Comparison of ENCODE assay signal across 10 mouse cellular contexts in the genomic region with DNA sequence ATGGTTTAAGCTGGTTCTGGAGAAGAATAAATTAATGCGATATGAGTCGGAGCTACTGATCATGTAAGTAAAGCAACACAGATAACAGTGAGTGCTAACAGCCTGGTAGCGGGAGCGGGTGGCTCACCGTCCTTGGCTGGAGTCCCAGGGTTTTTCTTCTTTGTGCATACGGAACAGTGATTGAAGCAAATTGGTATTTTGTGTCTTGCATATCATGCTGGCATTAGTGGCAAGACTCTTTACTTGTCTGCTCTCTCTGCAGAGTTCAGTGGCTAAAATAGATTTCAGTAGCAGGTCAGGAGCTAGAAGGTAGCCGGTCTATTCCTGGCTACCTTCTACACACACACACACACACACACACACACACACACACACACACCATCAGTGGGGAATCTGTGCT. TPM values are rescaled to one million over a fixed set of nuclear protein-coding genes. Genes with fewer than 3 reads are reported as not detected.
A peak's percentile ranks its signal among the peaks of the same experiment; 100 is the strongest.
DNase-seq lines count a peak whose midpoint lies in the region.
"Had no signal": no experiment of that assay in that cellular context is flagged by ENCODE, and none has a peak within 500 bp of the region (broad histone marks: within the 10 kb centered on the region; RNA-seq: fewer than 3 reads in every experiment).

No protein-coding gene starts in this region.

- DNase-seq in left cerebral cortex, postnatal 25 days (ENCODE audit: low spot score in 2 of 2): peak; percentile 23 to 39
- DNase-seq in left cerebral cortex, adult 8-10 months (ENCODE audit: low spot score in 2 of 2): no peak
- DNase-seq in adrenal gland, adult (ENCODE audit: inconsistent age in 2 of 2, low spot score in 1 of 2): peak; percentile 88 to 96
- peak; percentile 72 for DNase-seq in brain, adult 2 months (ENCODE audit: low read depth, low spot score)
- DNase-seq in layer of hippocampus, adult 18-20 months (ENCODE audit: low spot score in 2 of 2): peak; percentile 35 to 76
- no peak for DNase-seq in liver
- no peak for DNase-seq in gastrocnemius, adult 8-10 months (ENCODE audit: low spot score in 2 of 2)
- no peak for DNase-seq in kidney, adult 8-10 months
- DNase-seq: lung, postnatal 10 days had no signal

- intact Hi-C loops in left cerebral cortex, postnatal 25 days (cut with DNase I): no loop called here

RNA-seq across cellular contexts. Expression of gene Parva, which starts 19.7 kb away (rescaled TPM):
- total RNA-seq in left cerebral cortex, postnatal 25 days (2021): 10 to 100 TPM; 53.3 to 53.6 TPM
- 10 to 100 TPM; 46.7 to 58.2 (median 53.1) TPM for total RNA-seq in left cerebral cortex, adult 8-10 months (2022)
- total RNA-seq in layer of hippocampus, adult 18-20 months (2021): 10 to 100 TPM; 47.0 to 49.7 TPM
- total RNA-seq in gastrocnemius, adult 8-10 months (2022): 10 to 100 TPM in 3 of 4 experiments, 1 to 10 TPM in 1; 9.1 to 14.1 (median 11.4) TPM
- total RNA-seq: MEL had no signal

Comparison
In these comparisons a context has a peak if more than half of its experiments do, and no peak if none do; other contexts are left out.
1. DNase-seq: peak in left cerebral cortex, postnatal 25 days (2 of 2), adrenal gland, adult (2 of 2), brain, adult 2 months (single experiment) and layer of hippocampus, adult 18-20 months (2 of 2); none in left cerebral cortex, adult 8-10 months (0 of 2), liver (single experiment), gastrocnemius, adult 8-10 months (0 of 2) and kidney, adult 8-10 months (0 of 2).